In genomic region chr14:55386773-55387172, GRCm38 (mm10) we compare ENCODE assay signal across 9 mouse cellular contexts.
DNase-seq lines count a peak whose midpoint lies in the region; TF ChIP-seq lines count a peak whose summit lies in the region.
"Had no signal": no experiment of that assay in that cellular context is flagged by ENCODE, and none has a peak within 500 bp of the region (broad histone marks: within the 10 kb centered on the region; RNA-seq: fewer than 3 reads in every experiment).

No protein-coding gene starts in this region.

- H3K27ac ChIP-seq in CH12.LX (ENCODE audit: insufficient read depth, low read depth) = no peak overlapping the region
- H3K27ac ChIP-seq in embryonic facial prominence, embryonic 10.5 days (replicated peaks) = 0 out of 2 replicates have a peak overlapping the region, but pooled peaks have one; percentile 3
- H3K27ac ChIP-seq: liver, embryonic 13.5 days had no signal

- no peak overlapping the region for H3K4me2 ChIP-seq in CH12.LX (ENCODE audit: insufficient read depth, low read depth, poor library complexity, severe bottlenecking)
- H3K4me2 ChIP-seq: liver, embryonic 13.5 days had no signal

- peak; percentile 10 for DNase-seq in gastrocnemius, postnatal 14 days
- DNase-seq in gastrocnemius, postnatal 36 days = no peak
- peak; percentile 66 for DNase-seq in CH12.LX (ENCODE audit: extremely low read depth)
- DNase-seq in embryonic facial prominence, embryonic 10.5 days (ENCODE audit: low spot score) = peak; percentile 19
- peak; percentile 8 for DNase-seq in heart, postnatal 25 days (ENCODE audit: low spot score)
- DNase-seq in left cerebral cortex, postnatal 14 days (ENCODE audit: low spot score in 2 of 2) = peak; percentile 43 to 61
- peak; percentile 65 for DNase-seq in telencephalon, adult 2 months (ENCODE audit: low read depth, low spot score)
- DNase-seq in thymus, postnatal 0 days (ENCODE audit: low spot score) = no peak
- DNase-seq: liver, embryonic 13.5 days had no signal

- dilution Hi-C loops in CH12.LX (cut with MboI; ENCODE audit: extremely low pct_ligation_motif_present, extremely low pct_unique_long_range_greater_than_20kb, low sequenced_read_pairs) = no loop called here

- no peak for TF ChIP-seq EP300 in CH12.LX (IDR thresholded peaks at IDR 0.05; ENCODE audit: low read length)

- in situ Hi-C loops in CH12.LX (cut with MboI; ENCODE audit: low pct_ligation_motif_present, low pct_unique_long_range_greater_than_20kb, low sequenced_read_pairs) = no loop called here

- peak in 1 of 2 experiments; percentile 14; a peak in 1 of 4 replicates for TF ChIP-seq CTCF in CH12.LX (conservative IDR thresholded peaks at IDR 0.05 in 1 of 2, IDR thresholded peaks at IDR 0.05 in 1 of 2; ENCODE audit: low read depth in 2 of 2, low read length in 2 of 2)

- H3K4me3 ChIP-seq in CH12.LX (replicated peaks in 1 of 3; ENCODE audit: low read depth in 2 of 3, low read length in 2 of 3, poor library complexity in 1 of 3) = no peak overlapping the region
- no peak overlapping the region for H3K4me3 ChIP-seq in embryonic facial prominence, embryonic 10.5 days
- H3K4me3 ChIP-seq: liver, embryonic 13.5 days had no signal

- H3K9me3 ChIP-seq in CH12.LX (replicated peaks; ENCODE audit: low read length) = no peaks in the 10 kb centered on the region
- H3K9me3 ChIP-seq in embryonic facial prominence, embryonic 10.5 days = no peaks in the 10 kb centered on the region
- H3K9me3 ChIP-seq: liver, embryonic 13.5 days had no signal

- TF ChIP-seq POLR2A in CH12.LX (IDR thresholded peaks at IDR 0.05; ENCODE audit: low read depth, low read length) = no peak

- H3K9ac ChIP-seq in CH12.LX (ENCODE audit: insufficient read depth, low read depth) = no peak overlapping the region
- H3K9ac ChIP-seq: liver, embryonic 13.5 days had no signal

- 53% methylated on average over 6 of the region's 6 CpGs for WGBS in embryonic facial prominence, embryonic 10.5 days

- intact Hi-C loops in gastrocnemius, postnatal 14 days (cut with DNase I; ENCODE audit: low total_unique reads) = no loop called here
- intact Hi-C loops in gastrocnemius, postnatal 36 days (cut with DNase I) = no loop called here
- intact Hi-C loops in heart, postnatal 25 days (cut with DNase I) = loop anchor here (2.0 kb wide), 1 partner anchor 84 kb away; no protein-coding TSS in a partner anchor
- intact Hi-C loops in left cerebral cortex, postnatal 14 days (cut with DNase I) = loop anchor here (1.0 kb wide), 1 partner anchor 41 kb away; no protein-coding TSS in a partner anchor

- TF ChIP-seq RAD21 in CH12.LX (IDR thresholded peaks at IDR 0.05; ENCODE audit: low read depth, low read length) = no peak

- H3K27me3 ChIP-seq in CH12.LX (replicated peaks) = no peaks in the 10 kb centered on the region
- no peaks in the 10 kb centered on the region for H3K27me3 ChIP-seq in embryonic facial prominence, embryonic 10.5 days (replicated peaks; ENCODE audit: low read depth, poor library complexity, severe bottlenecking)
- H3K27me3 ChIP-seq: liver, embryonic 13.5 days had no signal

- no peaks in the 10 kb centered on the region for H3K36me3 ChIP-seq in CH12.LX (replicated peaks in 1 of 2; ENCODE audit: control insufficient read depth in 1 of 2, insufficient read depth in 1 of 2, low read length in 1 of 2)
- no peaks in the 10 kb centered on the region for H3K36me3 ChIP-seq in embryonic facial prominence, embryonic 10.5 days (replicated peaks)
- H3K36me3 ChIP-seq: liver, embryonic 13.5 days had no signal

- H3K4me1 ChIP-seq in CH12.LX (ENCODE audit: control insufficient read depth in 1 of 2, insufficient read depth in 2 of 2) = peaks cover 3 to 20% of the 10 kb centered on the region in 2 experiments
- peaks cover 10% of the 10 kb centered on the region for H3K4me1 ChIP-seq in embryonic facial prominence, embryonic 10.5 days

- no peaks in the 10 kb centered on the region for H3K79me2 ChIP-seq in CH12.LX (replicated peaks; ENCODE audit: control insufficient read depth, extremely low read depth, insufficient read depth, poor library complexity, severe bottlenecking)

TF ChIP-seq in CH12.LX, 34 proteins besides CTCF, POLR2A, EP300 and RAD21:
- TF ChIP-seq MYC (IDR thresholded peaks at IDR 0.05; ENCODE audit: low read depth, low read length) (no peak), ETS1 (conservative IDR thresholded peaks at IDR 0.05; ENCODE audit: low read depth, low read length) (peak; percentile 45), KAT2A (IDR thresholded peaks at IDR 0.05; ENCODE audit: insufficient replicate concordance, low read length) (no peak), SMC3 (IDR thresholded peaks at IDR 0.05; ENCODE audit: low read depth, low read length) (peak; percentile 6; the same call in 1 of the 2 replicates), TBP (conservative IDR thresholded peaks at IDR 0.05; ENCODE audit: low read depth, low read length) (no peak), BHLHE40 (IDR thresholded peaks at IDR 0.05; ENCODE audit: low read depth, low read length) (0 out of 2 replicates have a peak, but pooled peaks have one; percentile 8)
TF ChIP-seq in CH12.LX: peak in this region for 3.

Comparison
In these comparisons a context has a peak if more than half of its experiments do, and no peak if none do; other contexts are left out.
1. DNase-seq: peak in gastrocnemius, postnatal 14 days (single experiment), CH12.LX (single experiment), embryonic facial prominence, embryonic 10.5 days (single experiment), heart, postnatal 25 days (single experiment), left cerebral cortex, postnatal 14 days (2 of 2) and telencephalon, adult 2 months (single experiment); none in gastrocnemius, postnatal 36 days (0 of 2) and thymus, postnatal 0 days (single experiment).
2. intact Hi-C loops: an anchor here in heart, postnatal 25 days (2.0 kb wide) and left cerebral cortex, postnatal 14 days (1.0 kb wide); none called in gastrocnemius, postnatal 14 days and gastrocnemius, postnatal 36 days.